Mouse (Mus musculus): ENCODE measurements around the gene Lgals2.
A peak's percentile ranks its signal among the peaks of the same experiment; 100 is the strongest.

DNA sequence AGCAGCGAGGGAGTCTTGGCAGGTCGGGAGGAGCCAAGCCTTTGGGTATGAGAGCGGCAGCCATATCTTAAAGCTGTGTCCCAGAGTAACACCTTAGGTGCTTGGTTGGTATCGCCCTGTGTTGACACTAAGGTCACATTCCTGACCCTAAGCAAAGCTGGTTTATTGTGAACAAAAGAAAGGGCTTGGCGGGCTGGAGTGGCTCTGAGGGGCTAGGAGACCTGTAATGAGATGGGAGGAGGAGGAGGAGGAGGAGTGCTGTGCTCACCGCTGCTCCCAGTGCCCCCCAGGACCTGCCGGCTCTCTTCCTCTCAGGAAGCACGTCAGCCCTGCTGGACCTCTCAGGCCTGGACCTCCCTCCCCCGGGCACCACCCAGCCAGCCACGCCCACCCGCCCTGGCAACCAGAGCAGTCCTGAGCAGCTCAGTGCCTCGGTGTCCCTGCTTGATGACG is 34.1 kb upstream of the Lgals2 start:
- peak; percentile 24; the same call in 1 of the 2 replicates for TF ChIP-seq POLR2A (IDR thresholded peaks at IDR 0.05; ENCODE audit: borderline replicate concordance, extremely low read depth, low read depth, low read length)
- TF ChIP-seq CTCF (IDR thresholded peaks at IDR 0.05; ENCODE audit: insufficient read depth, low read length), result no peak

All from lung, adult 2 months (tissue).